ENCODE assay signal across 9 mouse cellular contexts in genomic region chr14:57057563-57058321, GRCm38 (mm10). TPM values are rescaled to one million over a fixed set of nuclear protein-coding genes. Genes with fewer than 3 reads are reported as not detected.
DNase-seq lines count a peak whose midpoint lies in the region; ATAC-seq lines count a peak whose summit lies in the region.
"Had no signal": no experiment of that assay in that cellular context is flagged by ENCODE, and none has a peak within 500 bp of the region (broad histone marks: within the 10 kb centered on the region; RNA-seq: fewer than 3 reads in every experiment).

TSS of gene Gja3 (minus strand) at chr14:57058100.

- no peaks in the 10 kb centered on the region for H3K4me1 ChIP-seq in heart, embryonic 11.5 days (ENCODE audit: control insufficient read depth, insufficient read depth, low read length)
- H3K4me1 ChIP-seq in midbrain, embryonic 14.5 days (ENCODE audit: control insufficient read depth, insufficient read depth, low read length): peaks cover 7% of the 10 kb centered on the region; the same call in 1 of the 2 replicates

- peak within 1 kb of the TSS; percentile 66 for H3K4me3 ChIP-seq in heart, embryonic 11.5 days (ENCODE audit: low read depth, low read length)
- peak within 1 kb of the TSS; percentile 43 for H3K4me3 ChIP-seq in midbrain, embryonic 14.5 days (replicated peaks; ENCODE audit: low read depth, low read length)

- H3K9ac ChIP-seq in heart, embryonic 11.5 days (ENCODE audit: low read depth, low read length): peak within 1 kb of the TSS; percentile 61; the same call in 1 of the 2 replicates
- peak within 1 kb of the TSS; percentile 36; the same call in 1 of the 2 replicates for H3K9ac ChIP-seq in midbrain, embryonic 14.5 days (replicated peaks; ENCODE audit: low read length)

- WGBS in heart, embryonic 11.5 days (ENCODE audit: insufficient replicate concordance): under 1% methylated on average over 75 of the region's 79 CpGs
- WGBS in midbrain, embryonic 14.5 days: under 1% methylated on average over 77 of the region's 79 CpGs

- H3K27ac ChIP-seq in heart, embryonic 11.5 days (ENCODE audit: low read depth, low read length): no peak within 1 kb of the TSS
- no peak within 1 kb of the TSS for H3K27ac ChIP-seq in midbrain, embryonic 14.5 days (replicated peaks; ENCODE audit: low read depth, low read length)

- H3K9me3 ChIP-seq in heart, embryonic 11.5 days (replicated peaks; ENCODE audit: control insufficient read depth, low read length): no peaks in the 10 kb centered on the region
- H3K9me3 ChIP-seq in midbrain, embryonic 14.5 days (ENCODE audit: control insufficient read depth, low read length): no peaks in the 10 kb centered on the region

- peaks cover 49% of the 10 kb centered on the region for H3K27me3 ChIP-seq in heart, embryonic 11.5 days (ENCODE audit: control insufficient read depth, insufficient read depth, low read length)
- H3K27me3 ChIP-seq in midbrain, embryonic 14.5 days (ENCODE audit: control insufficient read depth, insufficient read depth, low read length): peaks cover 41% of the 10 kb centered on the region

- peak; percentile 63 for ATAC-seq in heart, embryonic 11.5 days (replicated peaks; ENCODE audit: insufficient number of reproducible peaks, low FRiP score, low TSS enrichment)
- ATAC-seq in midbrain, embryonic 14.5 days (ENCODE audit: low FRiP score, low TSS enrichment): no peak

- H3K36me3 ChIP-seq in heart, embryonic 11.5 days (ENCODE audit: control insufficient read depth, insufficient read depth, low read length): no peaks in the 10 kb centered on the region
- no peaks in the 10 kb centered on the region for H3K36me3 ChIP-seq in midbrain, embryonic 14.5 days (ENCODE audit: control insufficient read depth, insufficient read depth, low read length)

- H3K4me2 ChIP-seq in heart, embryonic 11.5 days: peak within 1 kb of the TSS; percentile 86
- H3K4me2 ChIP-seq in midbrain, embryonic 14.5 days (ENCODE audit: low read length): peak within 1 kb of the TSS; percentile 76

- peak; percentile 13 to 36 for DNase-seq in layer of hippocampus, postnatal 10 days (ENCODE audit: low spot score in 2 of 2)
- no peak for DNase-seq in layer of hippocampus, adult 9-10 months (ENCODE audit: low spot score)
- DNase-seq in embryo, embryonic 10.5 days (ENCODE audit: low spot score): peak; percentile 44
- DNase-seq in kidney, postnatal 4 days: peak; percentile 69 to 76
- peak; percentile 25 for DNase-seq in midbrain, embryonic 14.5 days
- peak; percentile 76 for DNase-seq in testis, postnatal 14 days (ENCODE audit: low spot score)
- no peak for DNase-seq in adipocyte (ENCODE audit: low spot score)

RNA-seq across cellular contexts. Expression of gene Gja3, which starts in this region (rescaled TPM):
- total RNA-seq in layer of hippocampus, postnatal 10 days (2021): under 1 TPM; 0.46 to 0.89 TPM
- polyA plus RNA-seq in heart, embryonic 11.5 days (2014; fragmentation: Nextera tagmentation; extraction: Ambion mirVana): 6.4 and 6.8 TPM in 2 replicates
- not detected in 2 replicates for polyA plus RNA-seq in midbrain, embryonic 14.5 days (2014; fragmentation: Nextera tagmentation; extraction: Ambion mirVana)
- total RNA-seq: neutrophil, adult 5-6 weeks had no signal

Comparison
In these comparisons a context has a peak if more than half of its experiments do, and no peak if none do; other contexts are left out.
1. Peak in DNase-seq in layer of hippocampus, postnatal 10 days; RNA of the gene not detected or under 1 TPM.
2. Peak in DNase-seq, H3K4me3 ChIP-seq, H3K9ac ChIP-seq and H3K4me2 ChIP-seq in midbrain, embryonic 14.5 days; RNA of the gene not detected or under 1 TPM.
3. DNase-seq: peak in embryo, embryonic 10.5 days (single experiment), kidney, postnatal 4 days (2 of 2) and testis, postnatal 14 days (single experiment); none in layer of hippocampus, adult 9-10 months (single experiment) and adipocyte (single experiment).